Mouse (Mus musculus) myocyte (in vitro differentiated cells): ENCODE results near the gene Atp13a2.

Experiments
- CEBPB ChIP-seq: IDR thresholded peaks from 2 replicates; pipeline ENCODE4 v1.6.1; 2011; ENCODE audit warnings: mild to moderate bottlenecking, moderate library complexity; ENCODE audit not compliant: poor library complexity, insufficient read depth, severe bottlenecking
- POLR2A ChIP-seq: IDR thresholded peaks from one replicate; pipeline ENCODE4 v1.6.1; 2011; ENCODE audit warnings: low read depth, mild to moderate bottlenecking, control low read depth, moderate library complexity; ENCODE audit not compliant: insufficient read length
- TCF12 ChIP-seq: IDR thresholded peaks from one replicate; pipeline ENCODE4 v1.6.1; 2011; ENCODE audit warnings: mild to moderate bottlenecking, control low read depth; ENCODE audit not compliant: poor library complexity, insufficient read depth, severe bottlenecking
- USF1 ChIP-seq: IDR thresholded peaks from one replicate; pipeline ENCODE4 v1.6.1; 2011; ENCODE audit warnings: low read depth, mild to moderate bottlenecking, control low read depth, moderate library complexity

GRCm38 (mm10) chr4:140946048-140946447 lies 40.6 kb upstream of the Atp13a2 start:
- TF ChIP-seq POLR2A = no peak
- no peak for TF ChIP-seq CEBPB
- no peak for TF ChIP-seq TCF12
- no peak for TF ChIP-seq USF1
